Mouse (Mus musculus): ENCODE results near the gene Try5. TPM values are rescaled to one million over a fixed set of nuclear protein-coding genes. Genes with fewer than 3 reads are reported as not detected.
"Not testable (repeated sequence)": the region's sequence is repeated elsewhere in the genome, so short reads cannot be mapped to it uniquely, and the experiment has no call there.

Gene Try5
- not detected for total RNA-seq (2021)

DNA sequence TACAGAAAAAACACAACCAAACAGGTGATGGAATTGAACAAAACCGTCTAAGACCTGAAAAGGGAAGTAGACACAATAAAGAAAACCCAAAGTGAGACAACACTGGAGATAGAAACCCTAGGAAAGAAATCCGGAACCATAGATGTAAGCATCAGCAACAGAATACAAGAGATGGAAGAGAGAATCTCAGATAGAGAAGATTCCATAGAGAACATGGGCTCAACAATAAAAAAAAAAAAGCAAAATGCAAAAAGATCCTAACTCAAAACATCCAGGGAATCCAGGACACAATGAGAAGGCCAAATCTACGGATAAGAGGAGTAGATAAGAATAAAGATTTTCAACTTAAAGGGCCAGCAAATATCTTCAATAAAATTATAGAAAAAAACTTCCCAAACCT is at the start of gene Try5:
Gene Try5 (minus strand): TSS at position 101 of the 400 bp plus-strand sequence.
- intact Hi-C loops (cut with DNase I); DNase-seq: not testable (repeated sequence)

DNA sequence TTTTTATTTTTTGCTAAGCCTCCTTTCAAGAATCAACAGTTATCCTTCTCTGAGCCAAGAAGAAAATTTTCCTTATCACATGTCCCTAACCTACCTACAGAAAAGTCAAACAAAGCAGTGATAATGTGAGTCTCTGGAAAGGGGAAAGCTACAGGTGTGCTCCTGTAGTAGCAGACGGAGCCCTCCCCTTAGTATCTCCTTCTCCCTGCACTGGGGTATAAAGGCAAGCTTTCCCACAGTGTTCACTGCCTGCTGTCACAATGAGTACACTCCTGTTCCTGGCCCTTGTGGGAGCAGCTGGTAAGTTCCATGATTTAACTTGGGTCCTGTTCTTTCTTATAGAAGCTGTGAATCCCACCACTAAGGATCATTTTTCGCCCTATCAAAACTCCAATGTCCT is 37.3 kb upstream of the Try5 start, which contains the start of gene Try10:
Gene Try10 (plus strand): TSS at position 174 of the 400 bp plus-strand sequence.
- no peak for DNase-seq
- intact Hi-C loops (cut with DNase I): loop anchor here (2.0 kb wide), 1 partner anchor 65 kb away; no protein-coding TSS in a partner anchor

DNA sequence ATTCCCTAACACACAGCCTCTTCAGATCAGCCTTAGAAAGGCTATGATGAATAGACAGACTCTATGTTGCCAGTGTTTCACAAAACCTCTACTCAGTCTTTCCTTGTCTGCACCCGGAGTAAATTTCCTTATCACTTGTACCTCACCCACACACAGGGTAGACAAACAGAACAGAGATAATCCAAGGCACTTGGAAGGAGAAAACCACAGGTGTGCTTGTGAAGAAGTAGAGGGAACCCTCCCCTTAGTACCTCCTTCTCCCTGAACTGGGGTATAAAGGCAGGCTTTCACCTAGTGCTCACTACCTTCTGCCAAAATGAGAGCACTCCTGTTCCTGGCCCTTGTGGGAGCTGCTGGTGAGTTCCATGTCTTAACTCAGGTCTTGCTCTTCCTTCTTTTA is 14.7 kb downstream of the Try5 start, which contains the start of gene Try4:
Gene Try4 (plus strand): TSS at position 301 of the 400 bp plus-strand sequence.
- intact Hi-C loops (cut with DNase I): no loop called here
- no peak for DNase-seq

DNA sequence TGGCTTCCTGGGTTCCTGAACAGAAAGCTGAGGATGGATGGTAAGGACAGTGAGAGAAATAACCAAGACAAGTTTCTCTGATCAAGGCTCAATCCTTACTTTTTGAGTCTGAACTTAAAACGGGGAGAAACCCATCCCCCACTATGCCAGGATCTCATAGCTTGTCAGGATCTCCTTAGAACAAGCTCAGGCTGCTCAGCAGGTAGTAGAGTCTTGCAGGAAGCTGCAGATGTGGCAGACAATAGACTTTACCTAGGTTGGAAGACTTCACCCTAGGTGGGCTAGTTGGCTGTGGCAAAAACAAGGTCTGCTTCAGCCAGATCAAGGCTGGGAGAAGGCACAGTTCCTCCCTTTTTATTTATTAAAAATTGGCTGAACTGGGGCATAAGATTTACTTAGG is 18.4 kb downstream of the Try5 start:
- intact Hi-C loops (cut with DNase I): no loop called here
- no peak for DNase-seq

DNA sequence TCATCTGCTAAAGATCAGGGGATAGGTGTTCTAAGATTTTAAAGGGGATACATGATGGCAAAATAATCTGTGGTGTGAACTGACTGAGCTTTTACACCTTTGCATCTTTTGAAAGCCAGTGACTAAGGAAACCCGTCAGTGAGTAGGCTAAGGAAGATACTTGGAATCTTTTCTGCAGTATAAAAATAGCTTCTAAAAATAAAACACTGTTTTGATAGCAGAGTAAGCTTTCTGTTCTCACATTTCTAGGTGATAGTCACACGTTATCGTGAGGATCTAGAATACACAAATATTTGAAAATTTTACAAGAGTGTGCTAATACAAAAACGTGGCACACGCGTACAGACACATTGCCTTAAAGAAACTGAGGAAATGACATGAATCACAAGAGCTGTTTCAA is 50.5 kb downstream of the Try5 start:
- no peak for DNase-seq
- intact Hi-C loops (cut with DNase I): no loop called here

DNA sequence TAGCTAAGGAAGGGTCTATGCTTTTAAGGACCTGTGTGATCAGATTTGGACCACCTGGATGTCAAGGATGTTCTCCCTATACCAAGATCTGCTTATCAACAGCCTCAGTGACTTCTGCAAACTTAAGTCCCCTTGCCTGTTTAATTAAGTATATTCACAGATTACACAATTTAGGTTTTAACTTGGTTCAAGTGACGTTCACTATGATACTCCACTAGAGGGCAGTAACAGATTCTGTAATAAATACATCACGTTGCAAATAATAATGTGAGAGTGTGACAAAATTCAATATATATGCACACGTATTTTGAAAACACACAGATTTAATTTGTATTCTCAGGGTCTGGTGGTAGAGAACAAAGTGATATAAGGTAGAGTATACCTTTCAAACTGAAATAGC is 53.8 kb downstream of the Try5 start:
- intact Hi-C loops (cut with DNase I): loop anchor here (2.0 to 5.0 kb wide), 2 partner anchors 240 to 266 kb away; no protein-coding TSS in a partner anchor
- DNase-seq: no peak

Other genes starting within 250 kb of the Try5 start
- not detected for gene Try4, start 14.6 kb downstream of the Try5 start, total RNA-seq (2021)
- not detected for gene Try10, start 37.3 kb upstream of the Try5 start, total RNA-seq (2021)
- gene Prss3, start 60.8 kb upstream of the Try5 start, total RNA-seq (2021): not detected
- gene Gm5771, start 75.5 kb upstream of the Try5 start, total RNA-seq (2021): not detected
- gene Gm10334, start 129.3 kb upstream of the Try5 start, total RNA-seq (2021): not detected
- not detected for gene Prss1, start 142.1 kb upstream of the Try5 start, total RNA-seq (2021)
- not detected for gene Prss2, start 204.9 kb upstream of the Try5 start, total RNA-seq (2021)

All from heart, postnatal 36 days (tissue).